Comparison of ENCODE assay signal across 8 mouse cellular contexts in genomic region chr10:42958686-42959085, GRCm38 (mm10).
A peak's percentile ranks its signal among the peaks of the same experiment; 100 is the strongest.
DNase-seq lines count a peak whose midpoint lies in the region; ATAC-seq lines count a peak whose summit lies in the region.

No protein-coding gene starts in this region.

- no peaks in the 10 kb centered on the region for H3K9me3 ChIP-seq in kidney, embryonic 16.5 days (ENCODE audit: low read length)
- no peaks in the 10 kb centered on the region for H3K9me3 ChIP-seq in forebrain, embryonic 13.5 days (replicated peaks)
- no peaks in the 10 kb centered on the region for H3K9me3 ChIP-seq in limb, embryonic 13.5 days
- no peaks in the 10 kb centered on the region for H3K9me3 ChIP-seq in neural tube, embryonic 14.5 days (ENCODE audit: control insufficient read depth, low read length)

- H3K4me2 ChIP-seq in kidney, embryonic 16.5 days (replicated peaks; ENCODE audit: low read depth, low read length), result peak overlapping the region; percentile 60
- peak overlapping the region; percentile 63 for H3K4me2 ChIP-seq in forebrain, embryonic 13.5 days
- H3K4me2 ChIP-seq in limb, embryonic 13.5 days (replicated peaks), result peak overlapping the region; percentile 65
- H3K4me2 ChIP-seq in neural tube, embryonic 14.5 days (ENCODE audit: low read depth, low read length), result peak overlapping the region; percentile 48

- no peaks in the 10 kb centered on the region for H3K36me3 ChIP-seq in kidney, embryonic 16.5 days (ENCODE audit: insufficient read depth, low read length)
- no peaks in the 10 kb centered on the region for H3K36me3 ChIP-seq in forebrain, embryonic 13.5 days (ENCODE audit: poor library complexity, severe bottlenecking)
- no peaks in the 10 kb centered on the region for H3K36me3 ChIP-seq in limb, embryonic 13.5 days
- no peaks in the 10 kb centered on the region for H3K36me3 ChIP-seq in neural tube, embryonic 14.5 days (ENCODE audit: control insufficient read depth, insufficient read depth, low read length)

- peaks cover 9% of the 10 kb centered on the region for H3K4me1 ChIP-seq in kidney, embryonic 16.5 days (ENCODE audit: insufficient read depth, low read length)
- peaks cover 12% of the 10 kb centered on the region for H3K4me1 ChIP-seq in forebrain, embryonic 13.5 days
- peaks cover 16% of the 10 kb centered on the region for H3K4me1 ChIP-seq in limb, embryonic 13.5 days
- H3K4me1 ChIP-seq in neural tube, embryonic 14.5 days (ENCODE audit: control insufficient read depth, insufficient read depth, low read length), result 0 out of 2 replicates have a peak, but pooled peaks cover 6% of the 10 kb centered on the region

- 47% methylated on average over 4 of the region's 4 CpGs for WGBS in kidney, embryonic 16.5 days
- WGBS in forebrain, embryonic 13.5 days, result 55% methylated on average over 4 of the region's 4 CpGs
- 47% methylated on average over 4 of the region's 4 CpGs for WGBS in limb, embryonic 13.5 days
- WGBS in neural tube, embryonic 14.5 days, result 26% methylated on average over 4 of the region's 4 CpGs

- H3K27me3 ChIP-seq in kidney, embryonic 16.5 days (ENCODE audit: insufficient read depth, low read length), result peaks cover 17% of the 10 kb centered on the region
- H3K27me3 ChIP-seq in forebrain, embryonic 13.5 days, result peaks cover 13% of the 10 kb centered on the region
- H3K27me3 ChIP-seq in limb, embryonic 13.5 days, result peaks cover 16% of the 10 kb centered on the region
- no peaks in the 10 kb centered on the region for H3K27me3 ChIP-seq in neural tube, embryonic 14.5 days (ENCODE audit: control insufficient read depth, insufficient read depth, low read length)

- no peak overlapping the region; the same call in 1 of the 2 replicates for H3K4me3 ChIP-seq in kidney, embryonic 16.5 days (ENCODE audit: low read length)
- 0 out of 2 replicates have a peak overlapping the region, but pooled peaks have one; percentile 37 for H3K4me3 ChIP-seq in forebrain, embryonic 13.5 days
- peak overlapping the region; percentile 37; the same call in 1 of the 2 replicates for H3K4me3 ChIP-seq in limb, embryonic 13.5 days
- H3K4me3 ChIP-seq in neural tube, embryonic 14.5 days (ENCODE audit: low read depth, low read length), result no peak overlapping the region; the same call in 1 of the 2 replicates

- no peak for ATAC-seq in kidney, embryonic 16.5 days (ENCODE audit: low FRiP score, low TSS enrichment)
- 0 out of 2 replicates have a peak, but pooled peaks have one; percentile 6 for ATAC-seq in forebrain, embryonic 13.5 days
- no peak for ATAC-seq in limb, embryonic 13.5 days (ENCODE audit: low FRiP score, low read depth)
- ATAC-seq in neural tube, embryonic 14.5 days (ENCODE audit: low read depth), result peak; percentile 41; the same call in 1 of the 2 replicates
- no peak for ATAC-seq in CD4-positive, CD25-positive, alpha-beta regulatory T cell, adult 4 months

- H3K27ac ChIP-seq in kidney, embryonic 16.5 days (ENCODE audit: low read length), result peak overlapping the region; percentile 63; the same call in 1 of the 2 replicates
- H3K27ac ChIP-seq in forebrain, embryonic 13.5 days, result no peak overlapping the region
- no peak overlapping the region for H3K27ac ChIP-seq in limb, embryonic 13.5 days
- no peak overlapping the region for H3K27ac ChIP-seq in neural tube, embryonic 14.5 days (ENCODE audit: low read depth, low read length)

- H3K9ac ChIP-seq in kidney, embryonic 16.5 days (replicated peaks; ENCODE audit: low read length), result no peak overlapping the region
- H3K9ac ChIP-seq in forebrain, embryonic 13.5 days, result peak overlapping the region; percentile 68; the same call in 1 of the 2 replicates
- no peak overlapping the region for H3K9ac ChIP-seq in limb, embryonic 13.5 days
- no peak overlapping the region for H3K9ac ChIP-seq in neural tube, embryonic 14.5 days (replicated peaks; ENCODE audit: low read depth, low read length)

- no peak for DNase-seq in kidney, adult 9 months
- no peak for DNase-seq in layer of hippocampus, adult 9-11 months
- DNase-seq in adrenal gland, adult (ENCODE audit: inconsistent age in 2 of 2, low spot score in 1 of 2), result no peak

Comparison
In these comparisons a context has a peak if more than half of its experiments do, and no peak if none do; other contexts are left out.
1. ATAC-seq: peak in forebrain, embryonic 13.5 days (single experiment) and neural tube, embryonic 14.5 days (single experiment); none in kidney, embryonic 16.5 days (single experiment), limb, embryonic 13.5 days (single experiment) and CD4-positive, CD25-positive, alpha-beta regulatory T cell, adult 4 months (single experiment).
2. H3K4me3 ChIP-seq: peak in forebrain, embryonic 13.5 days (single experiment) and limb, embryonic 13.5 days (single experiment); none in kidney, embryonic 16.5 days (single experiment) and neural tube, embryonic 14.5 days (single experiment).
3. Peak in every context shown above with its lines, with median percentiles within 50 percentile points of each other: H3K4me2 ChIP-seq.